Mouse (Mus musculus): Measurements from ENCODE around the gene Rab3gap2. TPM values are rescaled to one million over a fixed set of nuclear protein-coding genes. Genes with fewer than 3 reads are reported as not detected.

Rab3gap2 gene
- polyA plus RNA-seq, 1 experiment, result 20.3 TPM

DNA sequence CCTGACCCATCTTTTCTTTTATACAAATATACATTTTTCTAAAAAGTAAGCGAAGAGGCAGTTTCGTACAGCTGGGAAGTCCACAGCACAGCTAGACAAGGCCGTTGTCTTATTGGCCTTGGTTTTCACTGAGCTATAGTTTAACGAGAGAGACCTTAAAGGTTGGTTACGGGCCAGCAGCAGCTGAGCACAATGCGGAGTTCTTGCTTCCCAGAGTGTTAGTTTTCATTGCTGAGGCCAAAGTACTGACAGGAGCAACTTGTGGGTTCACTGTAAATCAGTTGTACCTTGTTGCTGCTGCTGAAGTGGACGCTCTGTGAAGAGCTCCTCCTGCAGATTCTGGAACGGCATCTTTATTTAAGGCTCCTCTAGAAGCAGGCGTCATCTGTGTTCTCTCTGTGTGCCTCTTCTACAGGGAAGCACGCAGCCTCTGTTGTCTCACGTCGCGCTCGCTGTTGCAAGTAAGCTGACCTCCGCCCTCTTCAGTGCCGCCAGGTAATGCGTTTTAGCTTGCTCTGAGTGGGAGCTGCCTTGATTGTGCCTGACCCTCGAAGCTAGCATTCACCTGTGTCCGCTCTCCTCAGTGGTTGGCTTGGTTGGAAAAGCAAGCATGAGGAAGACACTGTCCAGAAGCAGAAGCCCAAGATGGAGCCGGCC is 43.6 kb downstream of the Rab3gap2 start:
- no peak overlapping the region for H3K4me3 ChIP-seq (replicated peaks; ENCODE audit: extremely low read depth, low read depth, low read length)
- H3K4me1 ChIP-seq (ENCODE audit: control insufficient read depth, insufficient read depth, low read length), result peaks cover 7% of the 10 kb centered on the region
- 87% methylated on average over 20 of the region's 20 CpGs for WGBS
- TF ChIP-seq POLR2A (IDR thresholded peaks at IDR 0.05; ENCODE audit: borderline replicate concordance, extremely low read depth, low read depth, low read length) (no peak), CTCF (IDR thresholded peaks at IDR 0.05; ENCODE audit: insufficient read depth, low read length) (no peak)
- DNase-seq, result no peak

DNA sequence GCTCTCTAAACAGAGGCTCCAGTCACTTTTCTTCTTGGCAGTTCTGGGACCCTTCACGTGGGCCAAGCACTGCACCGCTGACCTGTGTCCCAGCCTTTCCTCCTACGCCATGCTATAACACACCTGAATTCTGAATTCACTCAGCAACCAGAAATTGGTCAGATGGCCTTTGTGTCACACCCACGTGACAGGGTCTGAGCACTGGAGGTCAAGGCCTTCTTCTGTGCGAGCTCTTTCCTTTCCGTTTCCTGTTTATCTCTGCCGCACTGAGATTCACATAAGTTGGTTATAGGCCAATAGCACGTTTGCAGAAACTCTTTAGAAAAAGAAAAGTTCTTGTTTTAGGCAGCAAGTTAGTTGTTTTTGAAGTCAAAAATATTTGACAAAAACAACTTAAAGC is 44.8 kb downstream of the Rab3gap2 start:
- peaks cover 7% of the 10 kb centered on the region for H3K4me1 ChIP-seq (ENCODE audit: control insufficient read depth, insufficient read depth, low read length)
- WGBS, result 55% methylated on average over 8 of the region's 8 CpGs
- no peak overlapping the region for H3K4me3 ChIP-seq (replicated peaks; ENCODE audit: extremely low read depth, low read depth, low read length)
- TF ChIP-seq CTCF (IDR thresholded peaks at IDR 0.05; ENCODE audit: insufficient read depth, low read length), result no peak
- TF ChIP-seq POLR2A (IDR thresholded peaks at IDR 0.05; ENCODE audit: borderline replicate concordance, extremely low read depth, low read depth, low read length), result no peak
- DNase-seq, result no peak

DNA sequence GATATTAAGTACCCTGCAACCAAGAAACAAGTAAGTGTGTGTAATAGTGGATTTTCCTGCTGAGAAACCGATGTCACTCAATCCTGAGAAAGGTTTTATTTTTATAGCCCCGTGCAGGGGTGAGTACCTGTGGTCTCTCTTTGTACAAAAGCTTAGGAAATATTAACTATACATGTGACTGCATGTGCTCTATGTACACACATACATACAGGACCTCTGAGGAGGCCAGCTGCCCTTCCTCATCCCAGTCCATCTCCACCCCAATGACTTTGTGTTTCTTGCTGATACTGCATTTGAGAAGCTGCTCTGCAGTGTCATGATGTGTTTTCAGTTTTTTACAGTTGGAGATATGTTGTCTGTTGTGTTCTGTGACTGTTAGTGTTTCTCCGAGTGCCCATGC is 48.4 kb downstream of the Rab3gap2 start:
- TF ChIP-seq POLR2A (IDR thresholded peaks at IDR 0.05; ENCODE audit: borderline replicate concordance, extremely low read depth, low read depth, low read length) (no peak), CTCF (IDR thresholded peaks at IDR 0.05; ENCODE audit: insufficient read depth, low read length) (no peak)
- H3K4me1 ChIP-seq (ENCODE audit: control insufficient read depth, insufficient read depth, low read length), result peaks cover 7% of the 10 kb centered on the region
- 75% methylated on average over 3 of the region's 3 CpGs for WGBS
- DNase-seq, result no peak
- no peak overlapping the region for H3K4me3 ChIP-seq (replicated peaks; ENCODE audit: extremely low read depth, low read depth, low read length)

DNA sequence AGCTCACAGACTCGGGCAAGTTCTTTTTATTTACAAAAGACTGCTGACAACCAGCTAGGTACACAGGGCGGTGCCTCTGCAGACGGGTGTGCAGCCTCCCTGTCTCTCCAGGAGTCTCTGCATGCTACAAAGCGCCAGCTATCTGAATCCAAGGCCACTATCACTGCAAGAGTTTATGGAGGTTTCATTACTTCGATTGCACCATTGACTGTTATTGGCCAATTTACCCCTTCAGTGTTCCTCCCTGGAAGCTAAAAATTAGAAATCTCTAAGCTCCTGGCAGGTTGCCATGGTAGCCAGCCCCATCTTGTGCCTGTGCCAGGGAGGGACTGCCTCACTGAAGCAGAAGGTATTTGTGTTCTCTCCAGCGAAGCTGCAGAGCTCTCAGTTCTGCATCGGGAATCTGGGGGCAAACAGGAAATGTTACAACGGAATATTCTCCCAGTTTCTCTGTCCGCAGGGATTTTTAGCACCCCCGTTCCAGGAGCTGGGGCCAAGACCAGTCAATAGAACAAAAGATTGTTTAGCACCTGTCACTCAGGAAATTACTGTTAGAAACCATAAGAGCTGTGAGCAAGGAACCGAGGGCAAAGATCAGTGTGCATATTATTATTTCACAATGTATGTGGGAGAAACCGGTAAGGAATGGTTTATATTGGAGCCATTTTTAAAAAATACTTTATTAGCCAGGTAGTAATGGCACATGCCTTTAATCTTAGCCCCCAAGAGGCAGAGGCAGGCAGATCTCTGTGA is 49.4 kb downstream of the Rab3gap2 start:
- WGBS, result 46% methylated on average over 12 of the region's 12 CpGs
- no peak for DNase-seq
- Histone ChIP-seq H3K4me1 (ENCODE audit: control insufficient read depth, insufficient read depth, low read length) (peaks cover 7% of the 10 kb centered on the region), H3K4me3 (replicated peaks; ENCODE audit: extremely low read depth, low read depth, low read length) (no peak overlapping the region)
- no peak for TF ChIP-seq CTCF (IDR thresholded peaks at IDR 0.05; ENCODE audit: insufficient read depth, low read length)
- TF ChIP-seq POLR2A (IDR thresholded peaks at IDR 0.05; ENCODE audit: borderline replicate concordance, extremely low read depth, low read depth, low read length), result no peak

DNA sequence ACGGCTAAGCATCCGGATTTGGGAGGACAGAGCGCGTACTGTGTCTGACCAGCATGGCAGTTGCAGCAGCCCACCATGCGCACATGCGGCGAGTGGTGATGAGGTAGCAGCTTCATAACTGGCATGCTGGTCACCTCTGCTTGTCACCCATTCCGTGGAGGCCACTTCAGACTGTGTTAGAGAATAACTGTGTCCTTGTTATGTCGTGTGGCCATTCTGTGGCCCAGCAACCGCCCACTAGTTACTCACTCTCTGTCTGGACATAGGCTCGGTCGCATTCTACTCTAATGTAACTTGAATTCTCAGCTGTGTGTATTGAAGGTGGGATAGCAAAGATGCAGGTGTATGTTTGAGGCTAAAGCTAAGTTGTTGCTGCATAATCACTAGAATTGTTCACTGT is 51.4 kb downstream of the Rab3gap2 start:
- no peak overlapping the region for H3K4me3 ChIP-seq (replicated peaks; ENCODE audit: extremely low read depth, low read depth, low read length)
- no peaks in the 10 kb centered on the region for H3K4me1 ChIP-seq (ENCODE audit: control insufficient read depth, insufficient read depth, low read length)
- DNase-seq, result no peak
- TF ChIP-seq CTCF (IDR thresholded peaks at IDR 0.05; ENCODE audit: insufficient read depth, low read length) (no peak), POLR2A (IDR thresholded peaks at IDR 0.05; ENCODE audit: borderline replicate concordance, extremely low read depth, low read depth, low read length) (no peak)
- WGBS, result 94% methylated on average over 12 of the region's 12 CpGs

DNA sequence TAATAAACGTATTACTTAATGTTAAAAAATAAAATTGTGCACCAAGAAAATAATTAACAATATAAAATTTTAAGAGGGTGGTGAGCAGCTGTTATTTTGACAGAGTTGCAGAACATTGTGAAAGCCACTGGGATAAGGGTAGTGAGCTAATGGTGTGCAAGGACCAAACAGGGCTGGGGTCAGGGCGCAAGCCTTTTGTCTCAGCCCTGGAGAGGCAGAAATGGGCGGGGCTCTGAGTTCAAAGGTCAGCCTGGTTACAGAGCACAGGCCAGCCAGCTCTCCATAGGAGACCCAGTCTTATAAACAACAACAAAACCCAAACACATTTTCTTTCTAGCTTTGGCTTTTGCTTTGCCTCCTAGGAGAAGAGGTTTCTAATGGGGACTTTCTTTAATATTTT is 52.8 kb downstream of the Rab3gap2 start:
- Histone ChIP-seq H3K4me3 (replicated peaks; ENCODE audit: extremely low read depth, low read depth, low read length) (no peak overlapping the region), H3K4me1 (ENCODE audit: control insufficient read depth, insufficient read depth, low read length) (no peaks in the 10 kb centered on the region)
- no peak for DNase-seq
- TF ChIP-seq POLR2A (IDR thresholded peaks at IDR 0.05; ENCODE audit: borderline replicate concordance, extremely low read depth, low read depth, low read length), result no peak
- no peak for TF ChIP-seq CTCF (IDR thresholded peaks at IDR 0.05; ENCODE audit: insufficient read depth, low read length)
- 58% methylated on average over 3 of the region's 3 CpGs for WGBS

DNA sequence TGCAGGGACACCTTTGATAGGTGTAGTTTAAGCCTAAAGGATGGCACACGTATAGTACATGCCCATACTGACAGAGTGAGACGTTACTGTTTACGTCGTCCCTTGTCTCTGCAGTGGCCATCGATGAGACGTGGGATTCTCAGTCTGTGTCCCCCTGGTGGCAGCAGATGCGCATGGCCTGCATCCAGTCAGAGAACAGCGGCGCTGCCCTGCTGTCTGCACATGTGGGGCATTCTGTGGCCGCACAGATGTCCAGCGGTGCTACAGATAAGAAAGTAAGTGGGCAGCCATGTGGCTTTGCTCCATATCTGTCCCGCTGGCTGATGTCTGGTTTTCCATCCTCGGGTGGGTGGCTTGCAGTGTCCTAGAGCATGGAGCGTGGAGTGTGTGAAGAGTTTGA is 58.6 kb downstream of the Rab3gap2 start:
- WGBS, result 55% methylated on average over 14 of the region's 14 CpGs
- no peak for DNase-seq
- H3K4me1 ChIP-seq (ENCODE audit: control insufficient read depth, insufficient read depth, low read length), result no peaks in the 10 kb centered on the region
- TF ChIP-seq POLR2A (IDR thresholded peaks at IDR 0.05; ENCODE audit: borderline replicate concordance, extremely low read depth, low read depth, low read length), result no peak
- peak; percentile 55 for TF ChIP-seq CTCF (IDR thresholded peaks at IDR 0.05; ENCODE audit: insufficient read depth, low read length)
- H3K4me3 ChIP-seq (replicated peaks; ENCODE audit: extremely low read depth, low read depth, low read length), result no peak overlapping the region

DNA sequence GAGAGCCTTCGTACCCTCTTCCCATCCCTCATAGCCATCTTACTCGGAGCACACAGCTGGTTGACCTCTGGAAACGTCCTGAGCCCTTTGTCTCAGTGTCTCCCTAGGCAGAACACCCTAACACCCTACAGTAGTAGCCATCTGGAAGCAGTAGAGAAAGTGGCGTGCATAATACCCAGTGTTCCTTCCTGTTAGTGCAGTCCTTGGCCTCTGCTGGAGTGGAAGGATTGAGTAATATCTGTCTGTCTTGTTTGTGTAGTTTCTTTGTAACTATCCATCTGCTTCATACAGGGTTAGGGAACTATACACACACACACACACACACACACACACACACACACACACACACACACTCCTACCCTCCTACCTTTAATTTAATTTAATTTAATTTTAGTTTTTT is 64.8 kb downstream of the Rab3gap2 start:
- WGBS, result 73% methylated on average over 4 of the region's 4 CpGs
- H3K4me1 ChIP-seq (ENCODE audit: control insufficient read depth, insufficient read depth, low read length), result no peaks in the 10 kb centered on the region
- TF ChIP-seq POLR2A (IDR thresholded peaks at IDR 0.05; ENCODE audit: borderline replicate concordance, extremely low read depth, low read depth, low read length) (no peak), CTCF (IDR thresholded peaks at IDR 0.05; ENCODE audit: insufficient read depth, low read length) (no peak)
- no peak overlapping the region for H3K4me3 ChIP-seq (replicated peaks; ENCODE audit: extremely low read depth, low read depth, low read length)
- no peak for DNase-seq

DNA sequence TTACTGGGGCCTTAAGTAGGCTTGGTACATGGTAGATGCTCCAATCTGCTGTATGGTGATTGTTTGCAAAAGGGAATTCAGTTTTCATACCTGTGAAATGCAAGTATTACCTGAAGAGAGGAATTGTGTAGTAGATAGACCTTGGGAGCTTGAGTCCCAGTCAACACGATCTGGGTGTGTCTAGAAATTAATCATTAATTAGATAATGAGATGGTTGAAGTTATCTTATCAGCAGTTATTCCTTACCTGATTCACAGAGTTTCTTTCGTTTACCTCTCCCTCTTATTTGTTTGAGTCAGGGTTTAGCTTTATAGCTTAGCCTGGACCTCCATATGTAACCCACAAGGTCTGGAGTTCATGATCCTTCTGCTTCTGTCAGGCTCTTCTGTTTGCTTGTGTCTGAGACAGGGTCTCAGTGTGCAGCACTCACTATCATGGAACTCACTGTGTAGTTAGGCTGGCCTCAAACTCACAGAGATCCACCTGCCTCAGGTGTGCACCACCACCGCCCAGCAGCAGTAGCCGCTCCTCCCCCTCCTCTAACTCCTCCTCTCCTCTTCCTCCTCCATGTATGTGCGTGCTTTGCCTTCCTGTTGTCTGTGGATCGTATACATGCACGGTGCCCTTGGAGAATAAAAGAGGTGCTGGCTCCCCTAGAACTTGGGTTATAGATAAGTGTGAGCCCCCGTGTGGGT is 66.6 kb downstream of the Rab3gap2 start:
- TF ChIP-seq CTCF (IDR thresholded peaks at IDR 0.05; ENCODE audit: insufficient read depth, low read length) (no peak), POLR2A (IDR thresholded peaks at IDR 0.05; ENCODE audit: borderline replicate concordance, extremely low read depth, low read depth, low read length) (no peak)
- Histone ChIP-seq H3K4me1 (ENCODE audit: control insufficient read depth, insufficient read depth, low read length) (no peaks in the 10 kb centered on the region), H3K4me3 (replicated peaks; ENCODE audit: extremely low read depth, low read depth, low read length) (no peak overlapping the region)
- no peak for DNase-seq
- 86% methylated on average over 8 of the region's 8 CpGs for WGBS
